Mouse (Mus musculus): ENCODE measurements around the gene Hs3st4. TPM values are rescaled to one million over a fixed set of nuclear protein-coding genes. Genes with fewer than 3 reads are reported as not detected.

Gene Hs3st4
- polyA plus RNA-seq (2016; fragmentation: Nextera tagmentation; extraction: Ambion mirVana), result 0.80 and 0.89 TPM in 2 replicates

- Histone ChIP-seq H3K4me2 (peak within 1 kb of the TSS; percentile 100), H3K9me3 (replicated peaks) (no peaks in the 10 kb centered on the region), H3K27me3 (replicated peaks) (peaks cover 86% of the 10 kb centered on the region), H3K36me3 (no peaks in the 10 kb centered on the region), H3K4me1 (replicated peaks) (peaks cover 7% of the 10 kb centered on the region; the same call in 1 of the 2 replicates), H3K27ac (ENCODE audit: poor library complexity, severe bottlenecking) (no peak within 1 kb of the TSS), H3K4me3 (peak within 1 kb of the TSS; percentile 81), H3K9ac (peak within 1 kb of the TSS; percentile 65)
- peak; percentile 37; the same call in 1 of the 2 replicates for ATAC-seq (ENCODE audit: insufficient number of reproducible peaks, low FRiP score)
- WGBS, result under 1% methylated on average over 56 of the region's 74 CpGs
These were observed at the start of gene Hs3st4 for GRCm38 (mm10) chr7:123982461-123983038. TSS of gene Hs3st4 (plus strand) at chr7:123982869.

GRCm38 (mm10) chr7:123946836-123947235 lies 35.8 kb upstream of the Hs3st4 start:
- ATAC-seq (ENCODE audit: insufficient number of reproducible peaks, low FRiP score), result no peak
- 68% methylated on average over 3 of the region's 3 CpGs for WGBS
- Histone ChIP-seq H3K4me2 (no peak overlapping the region), H3K4me1 (replicated peaks) (no peaks in the 10 kb centered on the region), H3K36me3 (no peaks in the 10 kb centered on the region), H3K27me3 (replicated peaks) (no peaks in the 10 kb centered on the region), H3K27ac (ENCODE audit: poor library complexity, severe bottlenecking) (no peak overlapping the region), H3K9me3 (replicated peaks) (no peaks in the 10 kb centered on the region), H3K4me3 (no peak overlapping the region), H3K9ac (no peak overlapping the region)

GRCm38 (mm10) chr7:123963021-123963420 lies 19.6 kb upstream of the Hs3st4 start:
- WGBS, result 80% methylated on average over 5 of the region's 5 CpGs
- H3K4me2 ChIP-seq, result no peak overlapping the region
- 0 out of 2 replicates have a peak, but pooled peaks cover 3% of the 10 kb centered on the region for H3K27me3 ChIP-seq (replicated peaks)
- H3K36me3 ChIP-seq, result no peaks in the 10 kb centered on the region
- ATAC-seq (ENCODE audit: insufficient number of reproducible peaks, low FRiP score), result no peak
- H3K4me1 ChIP-seq (replicated peaks), result no peaks in the 10 kb centered on the region
- peaks cover 20% of the 10 kb centered on the region for H3K9me3 ChIP-seq (replicated peaks)
- no peak overlapping the region for H3K4me3 ChIP-seq
- H3K9ac ChIP-seq, result no peak overlapping the region
- no peak overlapping the region for H3K27ac ChIP-seq (ENCODE audit: poor library complexity, severe bottlenecking)

GRCm38 (mm10) chr7:123964559-123965142 lies 18.0 kb upstream of the Hs3st4 start:
- no peaks in the 10 kb centered on the region for H3K36me3 ChIP-seq
- peaks cover 24% of the 10 kb centered on the region for H3K9me3 ChIP-seq (replicated peaks)
- ATAC-seq (ENCODE audit: insufficient number of reproducible peaks, low FRiP score), result no peak
- no peak overlapping the region for H3K4me3 ChIP-seq
- H3K9ac ChIP-seq, result no peak overlapping the region
- WGBS, result 48% methylated on average over 10 of the region's 10 CpGs
- no peak overlapping the region for H3K4me2 ChIP-seq
- H3K27ac ChIP-seq (ENCODE audit: poor library complexity, severe bottlenecking), result no peak overlapping the region
- H3K4me1 ChIP-seq (replicated peaks), result no peaks in the 10 kb centered on the region
- 0 out of 2 replicates have a peak, but pooled peaks cover 3% of the 10 kb centered on the region for H3K27me3 ChIP-seq (replicated peaks)

GRCm38 (mm10) chr7:123965515-123965914 lies 17.2 kb upstream of the Hs3st4 start:
- ATAC-seq (ENCODE audit: insufficient number of reproducible peaks, low FRiP score), result no peak
- H3K36me3 ChIP-seq, result no peaks in the 10 kb centered on the region

GRCm38 (mm10) chr7:123975441-123975840 lies 7.2 kb upstream of the Hs3st4 start:
- Histone ChIP-seq H3K9ac (no peak overlapping the region), H3K27ac (ENCODE audit: poor library complexity, severe bottlenecking) (no peak overlapping the region), H3K4me2 (no peak overlapping the region), H3K4me1 (replicated peaks) (no peaks in the 10 kb centered on the region), H3K36me3 (no peaks in the 10 kb centered on the region), H3K9me3 (replicated peaks) (peaks cover 4% of the 10 kb centered on the region), H3K27me3 (replicated peaks) (peaks cover 15% of the 10 kb centered on the region), H3K4me3 (no peak overlapping the region)
- ATAC-seq (ENCODE audit: insufficient number of reproducible peaks, low FRiP score), result no peak
- WGBS, result 76% methylated on average over 7 of the region's 7 CpGs

More at GRCm38 (mm10) chr7:123965515-123965914, 17.2 kb upstream of the Hs3st4 start:
- Histone ChIP-seq H3K4me3 (no peak overlapping the region), H3K4me2 (no peak overlapping the region), H3K9ac (no peak overlapping the region), H3K9me3 (replicated peaks) (peaks cover 22% of the 10 kb centered on the region), H3K27ac (ENCODE audit: poor library complexity, severe bottlenecking) (no peak overlapping the region), H3K27me3 (replicated peaks) (0 out of 2 replicates have a peak, but pooled peaks cover 3% of the 10 kb centered on the region), H3K4me1 (replicated peaks) (no peaks in the 10 kb centered on the region)
- 51% methylated on average over 7 of the region's 7 CpGs for WGBS

GRCm38 (mm10) chr7:123981435-123981834 lies 1.2 kb upstream of the Hs3st4 start:
- ATAC-seq (ENCODE audit: insufficient number of reproducible peaks, low FRiP score), result no peak
- Histone ChIP-seq H3K36me3 (no peaks in the 10 kb centered on the region), H3K9ac (no peak overlapping the region), H3K4me2 (no peak overlapping the region), H3K27ac (ENCODE audit: poor library complexity, severe bottlenecking) (no peak overlapping the region), H3K4me1 (replicated peaks) (peaks cover 7% of the 10 kb centered on the region; the same call in 1 of the 2 replicates), H3K4me3 (no peak overlapping the region), H3K9me3 (replicated peaks) (no peaks in the 10 kb centered on the region), H3K27me3 (replicated peaks) (peaks cover 75% of the 10 kb centered on the region)
- WGBS, result 48% methylated on average over 7 of the region's 7 CpGs

- H3K27me3 ChIP-seq (replicated peaks), result peaks cover 81% of the 10 kb centered on the region
- peaks cover 7% of the 10 kb centered on the region; the same call in 1 of the 2 replicates for H3K4me1 ChIP-seq (replicated peaks)
- H3K4me3 ChIP-seq, result peak overlapping the region; percentile 81
- no peaks in the 10 kb centered on the region for H3K36me3 ChIP-seq
- whole genome bisulfite sequencing, result 4% methylated on average over 5 of the region's 5 CpGs
- H3K9ac ChIP-seq, result no peak overlapping the region
- peak overlapping the region; percentile 100 for H3K4me2 ChIP-seq
- H3K27ac ChIP-seq (ENCODE audit: poor library complexity, severe bottlenecking), result no peak overlapping the region
- no peaks in the 10 kb centered on the region for H3K9me3 ChIP-seq (replicated peaks)
- no peak for ATAC-seq (ENCODE audit: insufficient number of reproducible peaks, low FRiP score)
These were observed 659 bp upstream of the Hs3st4 start for GRCm38 (mm10) chr7:123982010-123982409.

GRCm38 (mm10) chr7:123983177-123984046 lies 743 bp downstream of the Hs3st4 start:
- no peak overlapping the region for H3K27ac ChIP-seq (ENCODE audit: poor library complexity, severe bottlenecking)
- H3K4me1 ChIP-seq (replicated peaks), result peaks cover 7% of the 10 kb centered on the region; the same call in 1 of the 2 replicates
- H3K27me3 ChIP-seq (replicated peaks), result peaks cover 92% of the 10 kb centered on the region
- peak overlapping the region; percentile 43 for H3K9ac ChIP-seq
- no peaks in the 10 kb centered on the region for H3K36me3 ChIP-seq
- ATAC-seq (ENCODE audit: insufficient number of reproducible peaks, low FRiP score), result no peak
- peak overlapping the region; percentile 81 for H3K4me3 ChIP-seq
- WGBS, result 3% methylated on average over 85 of the region's 97 CpGs
- peak overlapping the region; percentile 100 for H3K4me2 ChIP-seq
- H3K9me3 ChIP-seq (replicated peaks), result no peaks in the 10 kb centered on the region

GRCm38 (mm10) chr7:123992121-123992520 lies 9.5 kb downstream of the Hs3st4 start:
- H3K9ac ChIP-seq, result no peak overlapping the region
- no peak overlapping the region for H3K27ac ChIP-seq (ENCODE audit: poor library complexity, severe bottlenecking)
- no peaks in the 10 kb centered on the region for H3K4me1 ChIP-seq (replicated peaks)
- H3K4me3 ChIP-seq, result no peak overlapping the region
- no peaks in the 10 kb centered on the region for H3K36me3 ChIP-seq
- WGBS, result 69% methylated on average over 3 of the region's 3 CpGs
- ATAC-seq (ENCODE audit: insufficient number of reproducible peaks, low FRiP score), result no peak
- H3K4me2 ChIP-seq, result no peak overlapping the region
- H3K9me3 ChIP-seq (replicated peaks), result no peaks in the 10 kb centered on the region
- H3K27me3 ChIP-seq (replicated peaks), result peaks cover 25% of the 10 kb centered on the region

GRCm38 (mm10) chr7:123997266-123997665 lies 14.6 kb downstream of the Hs3st4 start:
- Histone ChIP-seq H3K4me2 (no peak overlapping the region), H3K27ac (ENCODE audit: poor library complexity, severe bottlenecking) (no peak overlapping the region), H3K9me3 (replicated peaks) (no peaks in the 10 kb centered on the region), H3K36me3 (no peaks in the 10 kb centered on the region), H3K9ac (no peak overlapping the region), H3K4me1 (replicated peaks) (no peaks in the 10 kb centered on the region), H3K27me3 (replicated peaks) (0 out of 2 replicates have a peak, but pooled peaks cover under 1% of the 10 kb centered on the region), H3K4me3 (no peak overlapping the region)
- no peak for ATAC-seq (ENCODE audit: insufficient number of reproducible peaks, low FRiP score)
- 37% methylated on average over 3 of the region's 3 CpGs for WGBS
